Mouse (Mus musculus) frontal cortex, postnatal 14 days (tissue): ENCODE measurements around the gene Aktip.

Source experiments
- DNase-seq, 2 experiments: peaks; one replicate each; pipeline ENCODE4 v3.0.0; 2022; ENCODE audit warnings: low spot score in 2 of 2

The Aktip gene

GRCm38 (mm10) chr8:91190816-91191340 lies 8.9 kb downstream of the Aktip start:
- DNase-seq = peak in 1 of 2 experiments; percentile 61

GRCm38 (mm10) chr8:91188152-91188551 lies 11.6 kb downstream of the Aktip start:
- no peak for DNase-seq

- no peak for DNase-seq
Measured at GRCm38 (mm10) chr8:91186372-91186771, 13.4 kb downstream of the Aktip start.

- no peak for DNase-seq
Measured at GRCm38 (mm10) chr8:91177708-91178107, 22.1 kb downstream of the Aktip start.

GRCm38 (mm10) chr8:91176176-91176575 lies 23.6 kb downstream of the Aktip start:
- DNase-seq = no peak

- DNase-seq = no peak
Measured at GRCm38 (mm10) chr8:91171605-91172004, 28.2 kb downstream of the Aktip start.

GRCm38 (mm10) chr8:91170914-91171313 lies 28.9 kb downstream of the Aktip start:
- DNase-seq = no peak

- DNase-seq = no peak
Measured at GRCm38 (mm10) chr8:91170152-91170551, 29.6 kb downstream of the Aktip start.

GRCm38 (mm10) chr8:91159959-91160800 lies 39.6 kb downstream of the Aktip start:
- DNase-seq = no peak

- no peak for DNase-seq
Measured at GRCm38 (mm10) chr8:91158617-91159016, 41.2 kb downstream of the Aktip start.

- DNase-seq = no peak
Measured at GRCm38 (mm10) chr8:91154564-91154963, 45.2 kb downstream of the Aktip start.

- no peak for DNase-seq
Measured at GRCm38 (mm10) chr8:91153831-91154230, 45.9 kb downstream of the Aktip start.

- no peak for DNase-seq
Measured at GRCm38 (mm10) chr8:91151531-91151930, 48.2 kb downstream of the Aktip start.

- no peak for DNase-seq
Measured at GRCm38 (mm10) chr8:91149298-91149697, 50.5 kb downstream of the Aktip start.

- no peak for DNase-seq
Measured at GRCm38 (mm10) chr8:91148643-91149178, 51.1 kb downstream of the Aktip start.

GRCm38 (mm10) chr8:91147715-91148114 lies 52.1 kb downstream of the Aktip start:
- DNase-seq = peak in 1 of 2 experiments; percentile 39

GRCm38 (mm10) chr8:91140828-91141227 lies 58.9 kb downstream of the Aktip start:
- DNase-seq = no peak

GRCm38 (mm10) chr8:91135308-91136181 lies 64.2 kb downstream of the Aktip start:
- DNase-seq = no peak

GRCm38 (mm10) chr8:91134659-91135058 lies 65.1 kb downstream of the Aktip start:
- no peak for DNase-seq

GRCm38 (mm10) chr8:91134070-91134475 lies 65.7 kb downstream of the Aktip start:
- DNase-seq = peak; percentile 99 to 100

- DNase-seq = no peak
Measured at GRCm38 (mm10) chr8:91133441-91134069, 66.2 kb downstream of the Aktip start.

- DNase-seq = no peak
Measured at GRCm38 (mm10) chr8:91132731-91133130, 67.0 kb downstream of the Aktip start.
